Mouse (Mus musculus) spleen, postnatal 4 days (tissue): Measurements from ENCODE around the gene Aanat.
"Not testable (repeated sequence)": the region's sequence is repeated elsewhere in the genome, so short reads cannot be mapped to it uniquely, and the experiment has no call there.

Source experiments
- DNase-seq, 2 experiments: peaks; one replicate each; pipeline ENCODE4 v3.0.0; 2022; ENCODE audit warnings: low spot score in 2 of 2

Aanat gene

GRCm38 (mm10) chr11:116609965-116610630 lies 23.9 kb downstream of the Aanat start:
- DNase-seq = no peak

GRCm38 (mm10) chr11:116611168-116611567 lies 24.9 kb downstream of the Aanat start:
- not testable (repeated sequence) for DNase-seq

GRCm38 (mm10) chr11:116611883-116612282 lies 25.7 kb downstream of the Aanat start:
- no peak for DNase-seq

- no peak for DNase-seq
These were observed 26.3 kb downstream of the Aanat start for GRCm38 (mm10) chr11:116612554-116612953.

- DNase-seq = no peak
These were observed 27.0 kb downstream of the Aanat start for GRCm38 (mm10) chr11:116613234-116613633.

GRCm38 (mm10) chr11:116615735-116616437 lies 29.7 kb downstream of the Aanat start:
- DNase-seq = peak; percentile 82 to 87

GRCm38 (mm10) chr11:116616438-116617118 lies 30.3 kb downstream of the Aanat start:
- no peak for DNase-seq

- no peak for DNase-seq
These were observed 31.4 kb downstream of the Aanat start for GRCm38 (mm10) chr11:116617641-116618040.

GRCm38 (mm10) chr11:116618666-116619065 lies 32.4 kb downstream of the Aanat start:
- DNase-seq = no peak

- DNase-seq = no peak
These were observed 32.9 kb downstream of the Aanat start for GRCm38 (mm10) chr11:116619156-116619555.

GRCm38 (mm10) chr11:116619561-116619960 lies 33.3 kb downstream of the Aanat start:
- no peak for DNase-seq

- peak in 1 of 2 experiments; percentile 59 for DNase-seq
These were observed 33.8 kb downstream of the Aanat start for GRCm38 (mm10) chr11:116620073-116620472.

GRCm38 (mm10) chr11:116620559-116621253 lies 34.5 kb downstream of the Aanat start:
- DNase-seq = no peak

- peak in 1 of 2 experiments; percentile 47 for DNase-seq
These were observed 35.0 kb downstream of the Aanat start for GRCm38 (mm10) chr11:116621258-116621704.

GRCm38 (mm10) chr11:116623281-116624124 lies 37.3 kb downstream of the Aanat start:
- no peak for DNase-seq

- peak; percentile 91 to 97 for DNase-seq
These were observed 38.0 kb downstream of the Aanat start for GRCm38 (mm10) chr11:116624131-116624832.

GRCm38 (mm10) chr11:116625081-116626000 lies 39.1 kb downstream of the Aanat start:
- DNase-seq = peak; percentile 76 to 92

GRCm38 (mm10) chr11:116626299-116627071 lies 40.3 kb downstream of the Aanat start, which contains the start of gene Rhbdf2:
Gene Rhbdf2, minus strand, starts transcription at chr11:116627019.
- no peak for DNase-seq
